Mouse (Mus musculus): Measurements from ENCODE around the gene Fbxo46. TPM values are rescaled to one million over a fixed set of nuclear protein-coding genes. Genes with fewer than 3 reads are reported as not detected.
"Not testable (repeated sequence)": the region's sequence is repeated elsewhere in the genome, so short reads cannot be mapped to it uniquely, and the experiment has no call there.

Gene Fbxo46
- total RNA-seq, 2 experiments from 2014 or later = 0.77 to 2.1 TPM

DNA sequence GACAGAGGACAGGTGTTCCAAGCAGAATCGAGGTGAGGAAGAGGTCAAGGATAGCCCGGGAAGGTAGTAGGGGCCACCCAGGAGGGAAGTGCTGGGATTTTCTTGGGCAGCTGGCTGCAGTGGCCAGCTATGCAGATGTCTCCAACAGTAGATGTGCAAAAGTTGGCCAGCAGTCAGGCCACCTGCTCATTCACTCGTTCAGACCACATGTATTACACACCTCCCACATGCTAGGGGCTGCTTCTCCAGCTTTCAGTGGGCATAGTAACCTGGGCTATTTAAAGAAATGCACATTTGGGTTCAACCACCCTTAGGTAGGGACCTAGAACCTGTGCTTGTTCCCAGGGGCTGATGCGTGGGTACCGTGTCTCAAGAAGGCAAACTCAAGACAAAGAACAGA lies 8.1 kb downstream of the Fbxo46 start:
- ATAC-seq (replicated peaks; ENCODE audit: low FRiP score, poor library complexity, severe bottlenecking) = no peak

DNA sequence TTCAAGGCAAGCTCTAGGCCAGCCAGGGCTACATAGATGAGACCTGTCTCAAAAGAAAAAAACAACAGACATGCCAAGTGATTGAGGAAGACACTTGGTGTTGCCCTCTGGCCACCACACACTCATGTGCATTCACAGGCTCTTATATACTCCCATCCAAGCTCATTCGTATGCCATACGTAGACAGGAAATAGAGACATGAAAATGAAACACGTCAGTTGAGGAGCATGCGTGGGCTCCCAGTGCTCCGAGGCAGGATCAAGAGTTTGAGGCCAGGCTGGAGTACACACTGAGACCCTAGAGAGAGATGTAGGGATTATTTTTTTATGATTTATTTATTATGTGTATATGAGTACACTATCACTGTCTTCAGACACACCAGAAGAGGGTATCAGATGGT lies 9.7 kb downstream of the Fbxo46 start:
- no peak for ATAC-seq (replicated peaks; ENCODE audit: low FRiP score, poor library complexity, severe bottlenecking)

DNA sequence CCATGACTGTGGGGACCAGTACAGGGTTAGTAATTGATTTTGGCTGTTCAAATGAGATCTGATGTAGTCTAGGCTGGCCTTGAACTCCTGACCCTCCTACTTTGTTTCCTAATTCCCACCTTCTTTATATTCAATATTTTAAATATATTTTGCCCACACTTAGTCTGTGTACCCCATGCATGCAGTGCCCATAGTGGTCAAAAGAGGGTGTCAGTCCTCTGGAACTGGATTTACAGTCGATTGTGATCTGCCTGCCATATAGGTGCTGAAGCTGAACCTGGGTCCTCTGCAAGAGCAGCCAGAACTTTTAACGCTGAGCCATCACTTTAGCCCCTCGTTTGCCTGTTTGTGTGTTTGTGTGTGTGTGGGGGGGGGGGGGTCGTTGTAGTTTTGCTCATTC lies 11.0 kb downstream of the Fbxo46 start:
- no peak for ATAC-seq (replicated peaks; ENCODE audit: low FRiP score, poor library complexity, severe bottlenecking)

DNA sequence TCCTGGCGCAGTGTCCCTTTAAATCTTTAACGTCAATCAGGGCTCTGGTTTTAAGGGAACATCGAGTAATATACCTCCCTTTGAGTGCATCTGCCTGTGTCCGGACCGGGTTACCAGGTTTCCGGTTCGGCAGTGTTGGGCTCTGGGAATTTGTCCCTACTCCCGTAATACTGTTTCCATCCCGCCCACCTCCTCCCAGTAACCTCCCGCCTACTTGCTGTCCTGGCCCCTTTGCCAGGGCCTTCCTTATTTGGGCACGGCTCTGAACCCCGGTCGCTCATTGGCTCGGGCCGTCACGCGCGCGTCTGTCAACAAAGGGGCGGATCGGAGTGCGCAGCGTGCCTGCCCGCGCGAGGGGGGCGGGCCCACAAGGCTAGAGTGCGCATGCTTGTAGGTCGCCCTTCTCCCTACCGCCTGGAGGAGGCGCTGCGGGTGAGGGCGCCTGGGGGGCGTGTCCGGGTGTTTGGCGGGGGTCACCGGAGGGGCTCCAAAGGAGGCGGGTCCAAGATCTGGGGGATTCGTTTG lies 11.7 kb downstream of the Fbxo46 start:
- ATAC-seq (replicated peaks; ENCODE audit: low FRiP score, poor library complexity, severe bottlenecking) = peak; percentile 97

DNA sequence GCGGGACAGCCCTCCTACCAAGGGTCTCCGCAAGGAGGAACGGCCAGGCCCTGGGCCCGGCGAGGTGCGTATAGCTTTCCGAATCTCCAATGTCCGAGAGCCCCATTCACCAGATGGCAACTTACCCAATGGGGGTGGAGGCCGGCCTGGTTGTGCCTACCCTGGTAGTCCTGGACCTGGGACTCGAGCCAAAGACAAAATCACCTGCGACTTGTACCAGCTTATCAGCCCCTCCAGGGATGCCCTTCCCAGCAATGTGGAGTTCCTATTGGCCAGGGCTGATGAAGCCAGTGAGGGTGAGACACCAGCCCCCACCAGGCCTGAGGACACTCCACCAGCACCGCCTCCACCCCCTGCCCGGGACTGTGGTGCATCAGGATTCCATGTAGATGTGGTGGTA lies 16.5 kb downstream of the Fbxo46 start:
- no peak for ATAC-seq (replicated peaks; ENCODE audit: low FRiP score, poor library complexity, severe bottlenecking)

DNA sequence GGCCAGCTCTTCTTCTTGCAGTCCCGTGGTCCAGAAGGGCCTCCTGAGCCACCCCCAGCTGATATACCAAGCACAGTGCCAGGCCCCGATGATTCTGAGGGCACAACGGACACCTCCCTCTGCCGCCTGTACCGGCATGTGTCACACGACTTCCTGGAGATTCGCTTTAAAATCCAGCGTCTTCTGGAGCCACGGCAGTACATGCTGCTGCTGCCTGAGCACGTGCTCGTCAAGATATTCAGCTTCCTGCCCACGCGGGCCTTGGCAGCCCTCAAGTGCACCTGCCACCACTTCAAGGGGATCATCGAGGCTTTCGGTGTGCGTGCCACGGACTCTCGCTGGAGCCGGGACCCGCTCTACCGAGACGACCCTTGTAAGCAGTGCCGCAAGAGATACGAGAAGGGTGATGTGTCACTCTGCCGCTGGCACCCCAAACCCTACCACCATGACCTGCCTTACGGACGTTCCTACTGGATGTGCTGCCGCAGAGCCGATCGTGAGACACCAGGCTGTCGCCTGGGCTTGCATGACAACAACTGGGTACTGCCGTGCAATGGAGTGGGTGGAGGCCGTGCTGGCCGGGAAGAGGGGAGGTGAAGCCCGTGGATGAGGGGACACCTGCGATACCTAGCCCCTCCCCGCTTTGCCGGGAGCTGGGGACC lies 17.1 kb downstream of the Fbxo46 start:
- no peak for ATAC-seq (replicated peaks; ENCODE audit: low FRiP score, poor library complexity, severe bottlenecking)

DNA sequence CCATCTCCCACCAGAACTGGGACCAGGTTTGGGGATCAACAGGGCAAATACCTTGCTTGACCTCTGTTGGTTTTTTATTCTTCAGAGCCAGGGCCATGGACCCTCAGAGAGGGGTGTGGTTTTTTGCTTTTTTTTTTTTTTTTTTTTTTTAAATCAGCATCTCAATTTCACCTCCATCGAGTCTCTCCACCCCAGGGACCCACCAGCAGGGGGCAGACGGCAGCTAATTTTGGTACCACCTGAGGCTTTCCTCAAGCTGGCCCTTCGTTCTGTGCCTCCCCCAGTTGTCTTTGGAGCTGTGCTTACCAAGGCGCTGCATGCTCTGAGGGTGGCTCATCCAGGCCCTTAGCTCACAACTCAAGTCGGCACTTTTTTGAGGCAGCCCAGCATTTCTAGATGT lies 17.7 kb downstream of the Fbxo46 start:
- no peak for ATAC-seq (replicated peaks; ENCODE audit: low FRiP score, poor library complexity, severe bottlenecking)

DNA sequence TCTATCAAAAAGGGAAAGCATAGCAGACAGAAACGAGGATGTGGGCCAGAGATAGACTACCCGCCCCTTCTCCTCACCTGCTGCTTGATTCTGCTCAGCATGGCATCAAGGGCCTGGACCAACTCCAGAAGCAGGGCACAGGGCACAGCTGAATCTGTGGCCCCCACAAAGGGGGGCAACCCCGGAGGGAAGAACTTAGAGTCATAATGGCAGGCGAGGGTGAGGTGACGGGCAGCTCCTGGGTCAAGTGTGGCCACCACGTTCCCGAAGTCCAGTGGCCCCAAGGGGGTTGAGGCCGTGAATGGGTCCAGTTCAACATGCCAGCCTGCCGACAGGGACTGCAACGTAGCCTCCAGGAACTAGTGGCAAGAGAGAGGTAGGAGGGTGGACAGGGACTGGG lies 27.1 kb downstream of the Fbxo46 start:
- ATAC-seq (replicated peaks; ENCODE audit: low FRiP score, poor library complexity, severe bottlenecking) = no peak

DNA sequence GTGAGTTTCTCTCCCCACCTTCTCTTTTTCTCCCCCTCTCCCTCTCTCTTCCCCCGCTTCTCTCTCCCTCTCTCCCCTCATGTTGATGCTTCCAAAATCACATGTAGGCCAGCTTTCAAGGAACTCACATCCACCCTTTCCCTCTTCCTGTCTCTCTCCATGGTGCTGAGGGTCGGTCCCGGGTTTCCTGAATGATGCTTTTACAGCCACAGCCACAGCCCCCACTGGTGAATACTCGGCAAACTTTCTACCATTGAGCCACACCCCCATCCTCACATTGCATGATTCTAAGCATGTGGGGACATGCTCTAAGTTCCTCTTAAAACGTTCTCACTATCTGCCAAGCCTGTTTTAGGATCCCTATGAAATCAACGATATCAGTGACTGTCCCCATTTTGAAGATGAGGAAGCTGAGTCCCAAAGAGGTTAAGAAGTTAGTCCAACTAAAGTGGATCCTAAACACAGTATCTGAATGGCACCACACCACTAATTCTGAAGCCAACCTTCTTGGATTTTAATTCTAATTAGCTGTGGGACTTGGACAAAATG lies 27.9 kb downstream of the Fbxo46 start:
- ATAC-seq (replicated peaks; ENCODE audit: low FRiP score, poor library complexity, severe bottlenecking) = no peak

DNA sequence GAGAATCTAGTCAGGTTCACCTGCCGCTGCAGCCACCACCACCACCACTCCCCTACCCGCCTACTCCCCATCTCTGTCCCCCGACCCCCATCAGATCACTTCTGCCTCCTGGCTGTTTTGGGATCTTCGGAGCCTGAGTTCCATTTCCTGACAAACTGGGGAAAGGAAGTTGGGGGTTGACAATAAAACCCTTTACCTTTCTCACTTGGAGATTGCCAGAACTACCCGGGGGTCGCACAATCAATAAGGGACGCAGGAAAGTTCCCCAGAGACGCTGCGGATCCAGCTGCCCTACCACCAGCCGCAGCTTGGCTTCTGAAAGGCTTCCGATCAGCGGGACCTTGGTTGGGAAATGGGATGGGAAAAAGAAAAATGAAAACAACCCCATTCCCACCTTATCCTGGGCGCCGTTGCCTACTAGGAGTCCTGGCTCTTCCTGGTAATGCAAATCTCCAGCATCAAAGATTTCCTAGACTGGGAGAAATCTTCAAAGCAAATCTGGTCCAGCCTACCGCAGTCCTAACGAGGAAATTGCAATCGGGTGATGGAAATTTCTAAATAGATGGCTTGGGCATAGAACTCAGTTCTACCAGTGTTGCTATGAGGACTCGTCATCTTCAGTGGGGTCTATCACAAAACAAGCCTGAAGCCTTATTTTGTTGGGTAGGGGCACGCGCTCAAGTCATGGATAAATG lies 28.7 kb downstream of the Fbxo46 start:
- ATAC-seq (replicated peaks; ENCODE audit: low FRiP score, poor library complexity, severe bottlenecking) = no peak

DNA sequence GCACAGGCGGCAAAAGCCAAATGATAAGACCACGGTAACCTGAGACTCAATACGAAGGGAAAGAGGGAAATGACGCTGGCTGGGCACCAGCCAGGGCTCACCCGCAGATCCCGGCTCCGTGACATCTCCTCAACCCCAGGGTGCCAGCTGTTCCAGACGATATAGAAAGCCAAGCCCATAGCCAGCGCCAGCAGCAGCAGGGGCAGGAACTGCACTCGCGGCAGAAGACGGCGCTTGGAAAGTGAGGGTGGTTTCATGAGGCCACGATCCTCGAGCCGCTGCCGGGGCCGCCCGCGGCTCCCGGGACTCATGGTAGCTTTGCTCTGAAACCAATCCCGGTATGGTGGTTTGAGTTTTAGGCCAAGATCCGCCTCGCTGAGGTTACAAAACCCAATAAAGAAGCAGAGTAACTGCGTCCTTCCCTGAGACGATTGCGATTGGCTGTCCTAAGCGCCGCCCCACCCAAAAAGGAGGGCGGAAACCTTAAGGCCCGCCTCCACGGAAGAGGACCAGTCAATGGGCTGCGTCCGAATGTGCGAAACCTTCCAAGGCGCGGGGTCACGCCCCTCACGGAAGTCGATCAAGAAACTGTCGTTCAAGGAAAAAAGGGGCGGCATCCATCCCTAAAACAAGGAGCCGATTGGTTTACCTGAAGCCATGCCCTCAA lies 29.3 kb downstream of the Fbxo46 start, which contains the start of gene Qpctl:
Qpctl (minus strand) TSS at position 417 of the 667 bp plus-strand sequence.
- ATAC-seq (replicated peaks; ENCODE audit: low FRiP score, poor library complexity, severe bottlenecking) = peak; percentile 89

DNA sequence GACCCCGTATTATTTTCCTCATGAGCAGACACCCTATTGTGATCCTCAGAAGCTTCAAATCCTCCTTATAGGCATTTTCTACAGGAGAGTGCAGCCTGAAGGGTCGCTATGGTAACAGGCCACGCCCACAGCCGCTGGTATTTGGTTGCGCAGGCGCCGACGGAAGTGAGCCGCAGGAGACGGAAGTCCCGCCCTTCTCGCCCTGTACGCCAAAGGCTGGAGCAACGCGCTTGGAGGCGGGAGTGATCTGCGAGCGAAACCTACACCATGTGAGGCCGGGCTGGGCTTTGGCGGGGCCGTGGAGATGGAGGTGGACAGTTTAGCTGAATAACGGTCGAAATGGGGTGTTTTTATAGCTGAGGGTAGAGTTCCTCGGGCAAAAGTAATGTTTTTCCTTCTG lies 30.0 kb downstream of the Fbxo46 start, which contains the start of gene Snrpd2:
Snrpd2 (plus strand) TSS at position 97 of the 400 bp plus-strand sequence.
- peak; percentile 87 for ATAC-seq (replicated peaks; ENCODE audit: low FRiP score, poor library complexity, severe bottlenecking)

DNA sequence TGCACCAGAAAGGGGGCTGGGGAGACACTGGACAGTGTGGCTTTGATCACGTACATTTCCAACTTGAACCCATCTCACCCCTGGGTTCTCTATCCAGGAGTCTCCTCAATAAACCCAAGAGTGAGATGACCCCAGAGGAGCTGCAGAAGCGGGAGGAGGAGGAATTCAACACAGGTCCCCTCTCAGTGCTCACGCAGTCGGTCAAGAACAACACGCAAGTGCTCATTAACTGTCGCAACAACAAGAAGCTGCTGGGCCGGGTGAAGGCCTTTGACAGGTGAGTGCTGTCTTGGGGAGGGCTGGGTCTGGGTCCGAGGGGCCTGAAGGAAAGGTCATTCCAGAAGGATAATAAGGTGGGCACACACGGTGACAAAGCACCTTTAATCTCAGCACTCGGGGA lies 31.5 kb downstream of the Fbxo46 start:
- not testable (repeated sequence) for ATAC-seq (replicated peaks; ENCODE audit: low FRiP score, poor library complexity, severe bottlenecking)

DNA sequence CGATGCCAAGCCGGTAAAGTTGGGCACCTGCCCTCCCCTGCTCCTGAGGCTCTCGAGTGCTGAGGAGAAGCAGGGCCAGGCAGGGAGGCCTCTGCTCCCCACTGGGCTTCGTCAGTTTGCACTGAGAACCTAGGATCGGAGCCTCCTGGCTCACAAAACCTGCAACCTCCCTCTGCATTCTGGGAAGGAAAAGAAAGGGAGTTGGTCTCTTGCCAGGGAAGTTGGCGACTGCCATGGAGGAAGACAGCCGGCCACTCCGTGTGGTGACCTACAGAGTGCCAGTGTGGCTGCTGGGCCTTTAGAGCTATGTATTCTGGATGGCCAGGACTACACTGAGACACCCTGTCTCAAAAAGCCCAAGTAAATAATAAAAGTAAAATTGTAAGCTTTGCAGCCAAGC lies 35.1 kb downstream of the Fbxo46 start:
- ATAC-seq (replicated peaks; ENCODE audit: low FRiP score, poor library complexity, severe bottlenecking) = no peak

DNA sequence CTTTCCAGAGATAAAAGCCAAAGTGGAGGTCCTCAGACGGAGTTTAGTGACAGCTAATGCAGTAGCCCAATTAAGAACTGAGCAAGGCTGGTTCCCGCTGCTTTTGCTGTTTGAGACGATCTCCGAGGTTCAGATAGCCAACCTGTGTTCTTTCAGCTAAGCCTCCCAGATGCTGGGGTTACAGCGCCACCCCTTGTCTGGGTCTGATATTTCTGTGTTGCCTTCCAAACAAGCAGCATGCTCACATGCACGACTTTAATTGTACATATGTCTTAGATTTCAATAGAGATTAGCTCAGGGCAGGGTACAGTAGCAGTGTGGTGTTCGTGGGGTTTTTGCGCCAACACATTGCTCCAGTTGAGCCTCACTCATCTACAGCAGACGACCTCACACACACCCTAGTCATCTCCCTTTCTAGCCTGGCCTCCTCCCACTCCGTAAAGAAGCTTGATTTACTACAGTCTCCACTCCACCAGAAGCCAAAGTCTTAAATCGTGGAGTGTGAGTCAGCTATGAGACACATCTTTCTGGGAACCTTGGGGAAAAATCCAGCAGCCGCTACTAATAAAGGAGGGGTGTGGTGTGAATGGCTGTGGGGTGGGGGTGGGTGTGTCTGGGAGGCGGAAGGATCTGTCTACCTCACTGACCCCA lies 36.3 kb downstream of the Fbxo46 start:
- ATAC-seq (replicated peaks; ENCODE audit: low FRiP score, poor library complexity, severe bottlenecking) = no peak

DNA sequence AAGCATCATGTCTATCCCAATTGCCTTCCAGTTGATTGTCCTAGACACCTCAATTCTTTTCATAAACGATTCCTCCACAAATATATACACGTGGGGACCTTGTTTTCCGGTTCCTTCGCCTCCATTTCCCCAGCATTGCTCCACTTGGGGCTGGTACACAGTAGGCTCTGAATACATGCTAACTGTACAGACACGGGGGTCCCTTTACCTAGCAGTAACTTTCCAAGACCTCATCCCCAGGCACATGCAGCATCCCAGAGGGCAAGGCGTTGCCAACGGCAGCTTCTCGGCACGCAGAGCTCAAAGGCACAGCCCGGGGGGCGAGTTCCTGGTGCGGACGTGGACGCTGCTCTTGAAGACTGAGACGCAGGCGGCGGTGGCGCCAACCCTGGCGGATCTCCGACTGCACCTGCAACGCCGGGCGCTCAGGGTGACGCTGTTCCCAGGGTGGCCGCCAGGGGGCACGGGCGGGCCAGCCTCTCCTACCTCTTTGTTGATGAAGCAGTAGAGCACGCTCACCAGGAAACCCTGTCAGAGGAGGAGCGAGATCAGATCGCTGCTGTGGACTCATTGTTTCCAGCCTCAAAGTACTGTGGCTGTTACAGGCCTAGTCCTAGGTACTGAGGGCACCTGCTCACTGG lies 37.6 kb downstream of the Fbxo46 start:
- ATAC-seq (replicated peaks; ENCODE audit: low FRiP score, poor library complexity, severe bottlenecking) = peak; percentile 88

DNA sequence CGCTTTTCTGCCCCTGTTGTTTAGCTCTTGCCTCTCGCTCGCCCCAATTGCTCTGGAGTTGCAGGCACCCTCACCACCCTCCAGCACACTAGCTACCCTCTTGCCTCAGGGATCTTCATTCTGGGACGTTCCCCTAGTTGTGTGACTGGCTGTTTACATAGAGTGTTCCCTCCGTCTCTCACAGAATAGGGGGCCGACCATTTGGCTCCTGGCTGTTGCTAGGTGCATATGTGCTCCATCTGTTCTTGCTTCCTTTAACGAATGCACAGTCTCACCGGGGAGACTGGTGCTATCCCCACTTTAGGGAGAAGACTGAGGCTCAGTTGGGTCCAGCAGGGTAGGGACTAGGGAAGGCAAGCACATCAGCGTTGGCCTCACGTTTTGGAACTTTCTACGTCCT lies 38.9 kb downstream of the Fbxo46 start:
- ATAC-seq (replicated peaks; ENCODE audit: low FRiP score, poor library complexity, severe bottlenecking) = no peak

DNA sequence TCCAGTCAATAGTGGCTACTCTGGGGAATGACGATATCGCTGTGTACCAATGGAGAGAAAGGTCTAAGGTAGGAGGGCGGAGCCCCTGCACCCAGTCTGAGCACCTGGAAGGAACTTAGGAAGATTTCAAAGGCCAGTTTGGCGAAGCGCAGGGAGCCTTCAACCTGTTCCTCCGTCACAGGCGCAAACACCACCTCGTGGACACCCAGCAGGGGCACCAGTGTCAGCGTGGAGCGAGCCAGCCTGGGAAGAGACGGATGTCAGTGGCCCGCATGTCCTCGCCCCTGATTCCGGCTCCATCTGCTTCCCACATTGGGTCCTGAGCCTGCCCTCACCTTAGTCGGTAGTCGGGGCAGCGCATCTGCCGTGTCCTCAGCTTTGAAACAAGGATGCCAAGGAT lies 39.8 kb downstream of the Fbxo46 start:
- no peak for ATAC-seq (replicated peaks; ENCODE audit: low FRiP score, poor library complexity, severe bottlenecking)

DNA sequence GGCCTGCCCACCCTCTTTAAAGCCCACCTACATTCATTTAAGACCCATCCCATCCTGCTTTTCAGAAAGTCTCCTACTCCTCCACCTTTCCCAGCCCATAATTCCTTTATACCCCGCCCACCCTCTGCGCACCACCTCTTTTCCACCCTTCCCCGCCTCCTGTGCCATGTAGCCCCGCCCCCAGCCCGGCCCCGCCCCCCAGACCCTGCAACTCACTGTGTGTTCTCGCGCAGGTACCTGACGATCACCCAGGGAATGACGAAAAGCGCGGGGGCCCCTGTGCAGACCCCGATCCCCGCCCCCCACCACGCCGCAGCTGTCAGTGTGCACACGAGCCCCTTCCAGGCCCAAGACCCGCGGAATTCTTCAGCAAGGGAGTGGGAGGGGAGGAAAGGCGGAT lies 40.5 kb downstream of the Fbxo46 start:
- ATAC-seq (replicated peaks; ENCODE audit: low FRiP score, poor library complexity, severe bottlenecking) = no peak

DNA sequence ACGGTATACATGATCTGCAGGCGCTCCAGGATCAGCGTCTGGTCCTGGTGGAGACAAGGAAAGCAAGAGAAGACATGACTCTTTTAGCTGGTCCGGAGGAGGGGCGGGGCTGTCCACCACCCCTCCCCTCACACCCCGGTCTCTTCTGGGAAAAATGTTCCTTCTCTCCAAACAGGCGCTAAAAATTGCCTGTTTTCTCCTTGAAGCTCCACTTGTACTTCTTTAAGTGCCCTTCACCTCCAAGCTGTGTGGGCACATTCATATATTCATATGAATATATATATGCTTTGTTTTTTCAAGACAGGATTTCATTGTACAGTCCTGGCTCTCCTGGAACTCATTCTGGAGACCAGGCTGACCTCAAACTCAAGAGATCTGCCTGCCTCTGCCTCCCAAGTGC lies 43.3 kb downstream of the Fbxo46 start:
- no peak for ATAC-seq (replicated peaks; ENCODE audit: low FRiP score, poor library complexity, severe bottlenecking)
